Mouse (Mus musculus) thymus, adult 2 months (tissue): ENCODE results near the gene Ifi211. TPM values are rescaled to one million over a fixed set of nuclear protein-coding genes. Genes with fewer than 3 reads are reported as not detected.
"Not testable (repeated sequence)": the region's sequence is repeated elsewhere in the genome, so short reads cannot be mapped to it uniquely, and the experiment has no call there.

Experiments
- DNase-seq: peaks from one replicate; pipeline ENCODE4 v3.0.0; 2021
- H3K27ac ChIP-seq: fragments of 200-500 bp; 2 replicates; pipeline ENCODE4 v1.5.1; 2012; ENCODE audit warnings: low read length, control low read depth; ENCODE audit not compliant: control insufficient read depth, insufficient read depth
- H3K27me3 ChIP-seq: fragments of 200-500 bp; 2 replicates; pipeline ENCODE4 v1.6.1; 2012; ENCODE audit warnings: mild to moderate bottlenecking, low read length, moderate library complexity, mixed read lengths; ENCODE audit not compliant: control insufficient read depth, insufficient read depth
- H3K36me3 ChIP-seq: fragments of 200-500 bp; 2 replicates; pipeline ENCODE4 v1.6.1; 2012; ENCODE audit warnings: mild to moderate bottlenecking, low read length, moderate library complexity; ENCODE audit not compliant: control insufficient read depth, insufficient read depth
- H3K4me1 ChIP-seq: fragments of 200-500 bp; replicated peaks from 2 replicates; pipeline ENCODE4 v1.6.1; 2012; ENCODE audit warnings: low read length; ENCODE audit not compliant: control insufficient read depth, insufficient read depth
- H3K4me3 ChIP-seq: fragments of 200-500 bp; 2 replicates; pipeline ENCODE4 v1.5.1; 2012; ENCODE audit warnings: mild to moderate bottlenecking, low read length, control low read depth, moderate library complexity; ENCODE audit not compliant: control insufficient read depth, insufficient read depth
- CTCF ChIP-seq: fragments of 200-500 bp; IDR thresholded peaks from 2 replicates; pipeline ENCODE4 v1.5.1; 2012; ENCODE audit warnings: mild to moderate bottlenecking, control low read depth, low read length, moderate library complexity, borderline replicate concordance; ENCODE audit not compliant: control insufficient read depth, poor library complexity, insufficient read depth; ENCODE audit errors: extremely low read depth
- POLR2A ChIP-seq: fragments of 200-500 bp; IDR thresholded peaks from 2 replicates; pipeline ENCODE4 v1.6.1; 2012; ENCODE audit warnings: mild to moderate bottlenecking, low read length, control low read depth, moderate library complexity; ENCODE audit not compliant: control insufficient read depth, poor library complexity, insufficient read depth; ENCODE audit errors: extremely low read depth
- WGBS: fragments of 180-500 bp; shearing (Covaris S2); methylation state at CpG from one replicate; pipeline ENCODE4 v1.1.7; 2018; 5-methylcytosine and 5-hydroxymethylcytosine counted together
- polyA plus RNA-seq: library from polyadenylated mRNA; depleted of rRNA; stranded (reverse); fragments of >200 nt; gene quantifications from 2 replicates; pipeline ENCODE4 v1.2.3, GENCODE M21; 2012; rRNA removed

Ifi211 gene
- polyA plus RNA-seq, 1 experiment: 2.8 TPM

DNA sequence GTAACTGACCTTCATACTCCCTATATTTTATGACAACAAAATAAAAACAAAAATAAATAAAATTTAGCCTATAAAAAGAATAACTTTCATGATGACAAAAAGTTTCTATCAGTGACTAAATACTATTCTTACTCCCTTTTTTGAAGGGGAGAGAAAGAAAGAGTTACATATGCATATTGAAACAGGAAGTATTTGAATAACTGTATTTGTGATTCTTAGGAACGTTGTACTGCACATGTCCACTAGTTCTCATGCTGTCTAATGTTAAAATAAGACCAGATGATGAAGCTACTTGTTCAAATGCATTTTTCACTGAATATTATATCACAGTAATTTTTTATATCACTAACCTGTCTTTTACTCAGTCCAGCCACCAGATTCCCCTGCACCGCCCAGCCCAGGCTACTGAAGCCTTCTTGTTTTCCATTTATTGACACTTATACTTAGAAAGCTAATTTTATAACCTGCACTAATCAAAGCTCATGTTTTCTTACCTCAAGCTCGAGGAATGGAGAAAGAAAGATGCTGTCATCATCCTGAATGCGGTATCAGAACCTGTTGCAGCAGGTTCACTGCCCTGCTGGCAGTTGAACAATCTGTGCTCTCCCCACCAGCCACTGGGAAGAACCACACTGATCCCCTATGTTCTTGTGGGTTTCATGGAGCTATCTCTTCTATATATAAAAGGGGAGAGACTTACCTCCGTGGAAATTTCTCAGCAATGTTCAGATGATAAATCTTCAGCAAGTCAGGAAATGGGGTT is 33.4 kb downstream of the Ifi211 start:
- peak; percentile 12 for DNase-seq
- not testable (repeated sequence) for H3K4me1 ChIP-seq, H3K27me3 ChIP-seq, H3K36me3 ChIP-seq
- Histone ChIP-seq H3K4me3 (peak overlapping the region; percentile 47), H3K27ac (peak overlapping the region; percentile 84)
- 3% methylated on average over 5 of the region's 5 CpGs for WGBS

DNA sequence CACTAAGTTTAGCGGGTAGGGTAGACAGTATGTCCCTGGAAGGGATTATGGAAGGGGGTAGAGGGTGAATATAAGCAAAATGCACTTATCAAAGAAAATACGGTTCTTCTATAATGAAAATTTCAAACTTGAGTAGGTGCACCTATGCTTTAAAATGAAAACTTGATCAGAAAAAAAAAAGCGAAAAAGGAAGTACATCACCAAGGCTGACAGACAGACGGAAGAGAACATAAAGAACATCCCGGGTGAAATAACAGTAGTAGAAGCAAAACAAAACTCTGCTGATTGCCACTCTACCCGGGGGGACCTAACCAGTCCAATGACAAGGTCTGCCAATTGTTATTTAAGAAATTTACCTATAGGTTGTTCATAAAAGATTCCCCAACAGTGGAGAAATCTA is 34.6 kb downstream of the Ifi211 start:
- not testable (repeated sequence) for DNase-seq, H3K4me1 ChIP-seq, H3K27me3 ChIP-seq, H3K36me3 ChIP-seq
- peak overlapping the region; percentile 39; the same call in 1 of the 2 replicates for H3K4me3 ChIP-seq
- peak overlapping the region; percentile 71; the same call in 1 of the 2 replicates for H3K27ac ChIP-seq
- WGBS: 6% methylated on average over 6 of the region's 6 CpGs

DNA sequence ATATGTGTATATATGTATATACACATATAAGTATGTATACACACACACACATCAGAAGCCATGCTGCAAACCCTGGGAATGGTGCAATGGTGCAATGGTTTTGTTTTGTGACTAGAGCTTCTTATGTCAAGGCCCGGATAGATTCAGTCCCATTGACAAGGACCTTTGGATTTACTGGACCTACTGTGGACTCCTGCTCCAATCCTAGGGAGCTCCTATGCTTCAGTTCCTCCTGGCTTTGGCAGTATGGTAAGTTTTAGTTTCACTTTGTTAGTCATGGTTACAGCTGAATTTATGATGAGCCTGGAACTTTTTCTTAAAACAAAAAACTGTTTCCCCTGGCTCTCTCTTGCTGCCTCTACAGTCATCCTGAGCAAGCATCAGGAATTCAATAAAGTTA is 35.7 kb downstream of the Ifi211 start:
- not testable (repeated sequence) for H3K36me3 ChIP-seq, H3K27ac ChIP-seq, H3K4me1 ChIP-seq, H3K4me3 ChIP-seq, H3K27me3 ChIP-seq, DNase-seq
- 83% methylated on average over 1 of the region's 1 CpGs for WGBS

DNA sequence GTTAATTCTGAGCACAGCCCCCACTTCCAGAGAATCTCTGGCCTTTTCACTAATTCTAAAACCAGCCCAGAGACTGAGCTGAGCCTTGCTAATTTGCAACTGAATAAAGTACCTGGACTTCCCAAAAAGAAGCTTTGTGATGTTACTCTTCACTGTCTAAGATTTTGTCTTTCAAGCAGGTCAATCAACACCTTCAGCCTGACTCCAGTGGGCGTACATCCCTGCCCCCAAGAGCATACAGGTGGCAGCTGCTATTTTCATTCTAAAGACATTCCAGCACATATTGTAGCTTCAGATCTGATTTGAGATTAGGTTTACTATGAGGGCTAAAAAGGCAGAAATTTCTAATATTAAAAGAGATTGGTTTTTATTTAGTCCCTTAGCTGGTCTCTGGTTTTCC is 44.3 kb downstream of the Ifi211 start:
- not testable (repeated sequence) for H3K27ac ChIP-seq, H3K27me3 ChIP-seq, H3K4me3 ChIP-seq, H3K4me1 ChIP-seq, DNase-seq
- 92% methylated on average over 1 of the region's 1 CpGs for WGBS
- H3K36me3 ChIP-seq: peaks cover 15% of the 10 kb centered on the region

DNA sequence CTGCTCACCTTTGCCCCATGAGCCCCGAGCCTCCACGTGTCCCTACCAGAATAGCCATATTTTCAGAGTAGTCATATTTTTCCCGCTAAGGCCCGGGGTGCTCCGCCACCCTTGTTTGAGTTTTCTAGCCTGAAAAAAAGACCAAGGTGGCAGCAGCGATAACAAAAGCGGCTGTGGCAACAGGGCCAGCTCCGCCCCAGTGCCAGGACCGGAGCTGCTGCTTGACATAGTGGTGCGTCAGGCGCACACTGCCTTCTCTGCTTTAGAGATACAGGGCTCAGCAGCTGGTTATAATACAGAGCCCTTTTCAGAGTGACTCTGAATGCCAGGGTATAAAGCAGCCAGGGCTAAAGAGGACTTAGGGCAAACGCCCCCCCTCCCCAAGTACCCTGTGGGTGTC is 46.3 kb downstream of the Ifi211 start:
- Histone ChIP-seq H3K4me1 (no peaks in the 10 kb centered on the region), H3K36me3 (peaks cover 8% of the 10 kb centered on the region), H3K27me3 (no peaks in the 10 kb centered on the region), H3K27ac (no peak overlapping the region), H3K4me3 (no peak overlapping the region)
- DNase-seq: no peak
- no peak for TF ChIP-seq CTCF
- TF ChIP-seq POLR2A: no peak
- 95% methylated on average over 12 of the region's 12 CpGs for WGBS

DNA sequence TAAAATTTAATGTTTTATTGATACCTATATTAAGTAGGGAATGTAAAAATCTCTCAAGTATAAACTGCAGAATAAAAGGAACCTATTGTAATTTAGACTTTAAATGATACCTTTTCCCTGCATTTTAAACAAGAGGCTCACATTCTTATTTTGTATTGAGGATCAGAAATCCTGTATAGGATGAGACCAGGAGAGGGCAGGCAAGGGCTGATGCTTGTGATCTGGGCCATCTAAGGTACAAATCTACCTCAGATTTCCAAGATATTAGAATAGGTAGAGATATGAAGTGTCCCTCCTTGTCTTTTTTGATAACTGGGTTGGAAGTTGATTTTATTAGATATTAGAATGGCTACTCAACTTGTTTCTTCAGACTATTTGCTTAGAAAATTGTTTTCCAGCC is 59.1 kb downstream of the Ifi211 start:
- peak; percentile 37 for DNase-seq
- not testable (repeated sequence) for H3K27me3 ChIP-seq, H3K36me3 ChIP-seq, H3K27ac ChIP-seq, H3K4me1 ChIP-seq, H3K4me3 ChIP-seq

DNA sequence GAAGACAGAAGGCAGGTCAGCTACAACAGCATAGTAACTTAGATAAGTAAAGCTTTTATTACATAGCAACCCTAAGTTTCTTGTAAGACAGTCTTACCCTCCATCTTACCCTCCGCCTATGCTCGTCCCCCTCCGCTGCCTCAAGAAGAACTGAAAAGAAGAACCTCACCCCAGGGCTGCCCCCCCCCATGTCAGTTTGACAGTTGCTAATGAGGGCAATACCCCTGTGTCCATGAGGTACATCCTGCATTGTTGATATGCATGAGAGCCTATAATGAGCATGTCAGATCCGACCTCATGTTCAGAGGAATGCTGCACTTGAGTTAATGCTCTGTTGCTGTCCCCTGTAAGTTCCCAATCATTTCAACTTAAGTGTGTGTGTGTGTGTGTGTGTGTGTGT is 60.0 kb downstream of the Ifi211 start:
- not testable (repeated sequence) for H3K4me3 ChIP-seq, H3K36me3 ChIP-seq, H3K27ac ChIP-seq, H3K4me1 ChIP-seq, H3K27me3 ChIP-seq, DNase-seq
- WGBS: 94% methylated on average over 4 of the region's 4 CpGs

Other genes with a start within 250 kb of the Ifi211 start
- 21.0 and 21.1 TPM in 2 replicates for gene Ifi208, start 239.4 kb downstream of the Ifi211 start, polyA plus RNA-seq
- gene Ifi207, start 171.3 kb downstream of the Ifi211 start, polyA plus RNA-seq: 9.3 and 10.6 TPM in 2 replicates
- gene Ifi204, start 146.1 kb downstream of the Ifi211 start, polyA plus RNA-seq: 1.4 and 2.1 TPM in 2 replicates
- 12.3 and 14.5 TPM in 2 replicates for gene Mndal, start 29.4 kb upstream of the Ifi211 start, polyA plus RNA-seq
- 19.0 and 27.7 TPM in 2 replicates for gene Ifi203, start 29.6 kb upstream of the Ifi211 start, polyA plus RNA-seq
- 0.06 and 0.40 TPM in 2 replicates for gene Ifi202b, start 69.7 kb upstream of the Ifi211 start, polyA plus RNA-seq
- 1.2 and 2.7 TPM in 2 replicates for gene Ifi205, start 118.8 kb upstream of the Ifi211 start, polyA plus RNA-seq
- gene Olfr433, start 127.7 kb upstream of the Ifi211 start, polyA plus RNA-seq: 0.61 and 0.89 TPM in 2 replicates
- gene Olfr432, start 136.2 kb upstream of the Ifi211 start, polyA plus RNA-seq: 0.71 TPM in 1 of 2 replicates, not detected in the other
- gene Olfr430, start 153.6 kb upstream of the Ifi211 start, polyA plus RNA-seq: not detected in 2 replicates
- gene Olfr429, start 171.3 kb upstream of the Ifi211 start, polyA plus RNA-seq: not detected in 2 replicates
- gene Olfr427, start 183.8 kb upstream of the Ifi211 start, polyA plus RNA-seq: not detected in 2 replicates
- gene Olfr231, start 208.1 kb upstream of the Ifi211 start, polyA plus RNA-seq: not detected in 2 replicates
- gene Olfr424, start 218.5 kb upstream of the Ifi211 start, polyA plus RNA-seq: 0.11 TPM in 1 of 2 replicates, not detected in the other
- not detected in 2 replicates for gene Olfr420, start 242.6 kb upstream of the Ifi211 start, polyA plus RNA-seq